Mouse (Mus musculus): ENCODE measurements at regions not wholly inside any gene's neighbourhood (a gene's known extent, or its start where the extent isn't known, plus 50 kb on each side); places are given as distances from the start of the nearest gene placed in this dataset.

DNA sequence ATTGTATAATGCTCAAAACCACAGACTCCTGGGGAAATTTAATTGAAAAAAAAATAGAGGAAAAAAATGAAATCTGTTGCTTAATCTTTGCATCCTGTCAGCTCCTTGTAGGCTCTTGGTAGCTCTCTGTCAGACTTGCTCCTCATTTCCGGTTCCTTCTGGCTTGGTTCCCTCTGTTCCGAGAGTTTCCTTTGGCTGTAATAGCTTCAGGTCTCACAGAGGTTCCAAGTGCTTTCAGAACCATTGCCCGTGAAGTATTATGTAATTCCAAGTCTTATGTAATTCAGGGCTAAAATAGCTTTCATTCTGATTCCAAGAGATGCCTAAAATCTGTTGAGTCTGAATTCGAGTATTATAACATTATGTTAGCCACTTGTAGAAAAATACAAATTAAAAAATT lies 117.3 kb downstream of the Spry2 start:
- peak; percentile 78 for DNase-seq

DNA sequence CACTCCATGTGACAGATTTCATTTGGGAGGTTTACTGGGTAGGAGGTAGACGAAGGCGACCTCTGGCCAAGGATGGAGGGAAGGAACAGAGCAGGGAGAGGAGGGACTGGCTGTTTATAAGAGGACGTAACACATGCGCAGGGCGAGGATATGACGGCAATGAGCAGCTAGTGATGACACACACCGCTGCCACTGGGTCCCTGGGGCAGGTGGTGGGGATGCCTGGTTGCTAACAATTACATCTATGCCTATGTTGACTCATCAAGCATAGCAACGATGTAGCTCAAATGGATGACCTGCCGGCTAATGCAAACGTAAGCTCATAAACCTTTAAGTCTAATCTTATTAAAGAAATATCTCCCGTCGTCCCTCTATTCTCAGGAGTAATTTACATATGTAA lies 122.9 kb downstream of the Spry2 start:
- no peak for DNase-seq

DNA sequence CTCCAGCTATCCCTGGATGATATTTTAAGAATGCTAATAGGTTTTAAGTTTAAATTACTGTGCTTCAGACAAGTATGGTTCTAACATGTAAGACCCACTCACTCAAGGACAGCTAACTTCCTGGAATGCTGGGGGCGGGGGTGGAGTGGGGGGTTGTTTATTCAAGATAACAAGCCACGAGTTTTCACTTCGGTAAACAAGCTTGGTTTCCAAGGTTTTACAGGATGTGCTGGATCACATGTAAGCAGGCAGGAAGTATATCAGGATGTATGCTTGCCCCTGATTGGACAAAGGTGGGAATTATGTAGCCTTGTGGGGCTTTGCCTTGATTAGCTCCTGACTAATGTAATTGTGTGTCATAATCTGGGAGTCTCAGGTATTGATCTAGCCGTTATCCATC lies 129.5 kb downstream of the Spry2 start:
- DNase-seq = no peak

DNA sequence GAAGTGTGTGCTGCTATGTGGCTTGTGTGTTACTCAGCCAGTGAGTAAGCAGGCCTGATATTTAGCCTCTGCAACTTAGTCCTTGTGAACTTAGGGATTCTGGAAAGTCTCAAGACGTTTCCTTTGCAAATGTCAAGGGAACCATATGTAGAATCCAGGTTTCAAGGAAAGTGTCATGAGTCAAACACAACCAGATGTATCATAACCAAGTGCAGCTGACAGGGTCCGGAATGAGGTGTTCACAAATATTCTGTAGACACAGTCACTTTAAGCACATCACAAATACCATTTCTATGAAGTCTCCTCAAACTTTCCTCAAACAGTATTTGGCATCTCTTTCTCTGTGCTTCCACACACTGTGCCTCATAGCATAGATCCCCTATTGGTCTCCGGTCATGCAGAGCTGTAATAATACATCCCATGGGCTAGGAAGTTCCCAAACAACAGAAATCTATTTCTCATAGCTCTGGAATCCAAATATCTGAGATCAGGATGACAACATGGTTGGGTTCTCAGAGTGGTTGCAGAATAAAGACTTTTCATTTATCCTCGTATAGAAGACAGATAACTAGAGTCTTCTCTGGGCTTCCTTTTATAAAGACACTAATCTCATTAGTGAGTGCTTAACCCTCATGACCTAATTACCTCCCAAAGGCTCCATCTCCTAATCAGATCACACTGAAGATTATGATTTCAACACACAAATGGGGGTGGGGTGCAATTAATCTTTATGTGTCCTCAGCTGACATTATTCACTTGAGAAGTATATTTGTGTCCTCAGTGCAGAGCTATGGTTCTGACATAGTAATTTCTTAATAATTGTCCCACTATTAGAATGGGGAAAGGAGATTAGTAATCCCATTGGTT lies 143.9 kb downstream of the Spry2 start:
- no peak for DNase-seq

DNA sequence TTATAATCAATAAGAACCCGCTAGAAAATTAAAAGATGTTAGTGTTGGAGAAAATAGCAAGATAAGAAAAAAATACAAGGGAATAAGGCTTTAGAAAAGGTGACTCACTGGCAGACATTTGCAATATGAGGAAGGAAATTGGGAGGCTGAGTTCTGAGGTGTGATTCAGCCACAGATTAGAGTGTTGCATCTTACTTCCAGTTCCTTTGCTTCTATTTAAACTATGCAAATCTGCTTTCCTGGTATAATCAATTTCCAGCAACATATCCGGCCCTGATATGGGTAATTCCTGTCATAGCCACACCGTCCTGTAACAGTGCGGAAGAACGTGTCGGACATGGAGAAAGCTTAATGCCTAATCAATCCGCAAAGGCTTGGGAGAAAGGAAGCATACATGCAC lies 144.9 kb downstream of the Spry2 start:
- DNase-seq = no peak

DNA sequence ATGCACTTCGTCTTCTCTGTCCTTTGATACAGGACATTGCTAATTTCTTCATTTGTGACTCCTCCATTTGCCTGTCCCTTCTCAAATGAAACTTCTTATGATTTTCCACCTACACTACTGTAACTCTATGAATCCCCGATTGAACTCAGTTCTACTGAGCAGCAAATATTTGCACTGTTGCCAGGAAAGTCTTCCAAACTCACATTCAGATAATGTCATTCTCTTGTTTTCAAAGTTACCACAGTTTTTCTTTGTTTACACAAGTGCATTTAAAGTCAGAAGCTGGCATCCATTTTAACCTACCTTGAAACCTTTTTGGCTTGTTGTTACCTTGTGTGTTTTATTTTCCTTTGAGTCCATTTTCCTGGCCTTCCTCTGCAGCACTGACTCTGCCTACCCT lies 152.0 kb downstream of the Spry2 start:
- DNase-seq = no peak

DNA sequence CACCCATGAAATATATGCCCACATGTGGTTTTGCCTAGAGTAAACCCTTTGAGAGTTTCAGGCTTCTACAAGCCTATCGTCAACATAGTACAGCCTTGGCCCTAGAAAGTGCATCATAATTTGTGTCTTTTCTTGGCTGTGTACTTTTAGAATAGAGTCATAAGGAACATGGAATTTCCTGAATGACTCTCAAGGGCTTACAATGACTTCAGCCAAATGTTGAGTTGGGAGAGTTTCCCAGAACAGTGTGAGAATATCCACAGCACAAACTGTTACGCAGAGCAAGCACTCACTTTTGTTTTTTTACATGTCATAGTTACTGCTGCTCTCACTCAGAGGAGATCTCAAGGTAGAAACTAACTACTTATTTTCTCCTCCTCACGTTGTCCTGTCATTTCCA lies 152.5 kb downstream of the Spry2 start:
- no peak for DNase-seq

DNA sequence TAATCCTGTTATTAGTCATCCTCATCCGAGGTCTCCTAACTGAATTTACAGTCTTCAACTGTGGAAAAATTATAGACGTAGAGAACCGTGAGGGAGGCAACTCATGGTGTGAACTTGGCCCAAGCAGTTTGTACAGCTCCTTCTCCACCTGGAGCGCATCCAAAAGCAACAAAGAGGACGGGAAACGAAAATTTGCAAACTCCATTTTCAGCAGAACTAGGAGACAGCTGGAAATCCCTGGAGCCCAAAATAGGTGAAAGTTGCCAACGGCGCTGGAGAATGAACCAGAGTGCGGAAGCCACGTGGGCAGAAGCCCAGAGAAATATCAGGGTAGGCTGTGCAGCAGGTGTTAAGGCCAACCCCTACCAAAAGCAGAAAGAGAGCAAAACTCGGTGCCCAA lies 155.7 kb downstream of the Spry2 start:
- peak; percentile 65 for DNase-seq

DNA sequence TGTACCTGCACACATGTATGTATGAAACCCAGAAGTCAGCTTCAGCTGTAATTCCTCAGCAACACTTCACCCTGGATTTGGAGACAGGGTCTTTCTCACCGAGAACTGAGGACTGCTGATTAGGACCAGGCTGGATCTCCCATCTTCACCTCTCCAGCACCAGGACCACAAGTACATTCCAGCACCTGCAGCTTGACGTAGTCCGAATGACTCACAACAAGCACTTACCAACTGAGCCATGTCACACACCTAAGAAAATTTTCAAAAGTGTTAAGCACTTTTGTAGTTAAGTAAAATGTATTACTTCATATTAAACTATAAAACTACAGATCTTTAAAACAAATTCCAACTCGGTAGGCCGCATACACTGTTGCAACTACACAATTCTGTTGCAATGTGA lies 158.1 kb downstream of the Spry2 start:
- DNase-seq = no peak

DNA sequence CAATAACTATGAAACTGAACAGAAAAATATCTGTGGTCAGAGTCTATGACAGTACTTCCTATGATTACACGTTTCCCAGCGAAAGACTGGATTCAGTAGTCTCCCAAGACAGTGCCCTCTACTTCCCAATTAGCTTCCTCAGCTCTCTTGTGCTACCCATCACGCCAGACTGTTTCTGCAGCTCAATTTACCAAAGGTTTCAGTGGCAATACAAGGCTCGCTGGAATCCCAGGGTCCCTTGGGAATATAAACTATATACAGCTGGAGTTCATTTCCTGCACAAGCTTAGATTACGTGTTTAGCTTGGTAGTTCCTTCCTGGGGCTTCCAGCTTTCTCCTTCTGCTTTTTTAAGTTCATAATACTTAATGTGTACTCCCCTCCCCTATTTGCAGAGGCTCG lies 160.3 kb downstream of the Spry2 start:
- DNase-seq = no peak

DNA sequence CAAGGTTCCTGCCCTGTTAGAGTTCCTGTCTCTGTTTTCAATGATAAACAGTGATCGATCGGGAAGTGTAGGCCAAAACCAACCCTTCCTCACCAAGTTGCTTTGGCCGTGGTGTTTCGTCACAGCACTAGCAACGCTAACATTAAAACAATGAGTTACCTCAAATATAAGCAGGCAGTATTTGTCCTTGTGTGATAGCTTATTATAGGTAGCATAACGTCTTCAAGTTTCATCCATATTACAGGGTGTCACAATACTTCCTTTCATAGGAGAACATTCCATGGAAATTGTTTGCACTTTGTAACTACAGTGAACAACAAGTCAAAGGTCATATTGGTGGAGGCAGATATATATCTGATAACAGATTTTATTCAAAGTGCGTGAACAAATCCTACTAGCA lies 162.3 kb downstream of the Spry2 start:
- DNase-seq = no peak

DNA sequence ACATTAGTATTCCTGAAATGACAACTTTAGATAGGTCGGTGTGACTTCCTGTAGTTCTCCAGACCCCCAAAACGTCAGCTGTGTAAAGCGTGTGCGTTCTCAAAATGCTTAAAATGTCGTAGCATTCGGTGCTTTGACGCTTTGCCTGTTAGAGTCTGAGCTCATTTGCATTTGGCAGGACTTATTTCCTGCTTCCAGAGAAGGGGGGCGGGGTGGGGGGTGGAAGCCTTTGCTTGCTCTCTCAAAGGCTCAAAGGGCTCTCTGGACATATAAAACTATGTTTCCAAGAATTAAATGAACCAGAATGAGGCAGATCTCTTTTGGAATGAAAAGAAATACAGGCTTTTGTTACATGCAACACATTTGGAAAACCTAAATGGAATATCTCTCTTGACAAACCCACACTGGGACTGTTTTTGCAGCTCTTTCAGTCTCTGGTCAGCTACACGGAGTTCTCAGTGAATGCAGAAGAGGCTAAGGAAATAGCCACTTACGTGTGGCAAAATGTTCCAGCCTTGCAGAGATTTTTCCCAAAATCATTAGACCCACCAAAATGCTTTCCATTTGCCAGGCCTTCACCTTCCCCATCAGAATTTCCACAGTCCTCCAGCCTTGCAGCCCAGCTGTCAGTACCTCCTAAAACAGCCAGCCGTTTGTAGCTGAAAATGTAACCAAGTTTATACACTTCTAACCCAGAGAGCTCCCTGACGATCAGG lies 163.4 kb downstream of the Spry2 start:
- DNase-seq = peak; percentile 54

DNA sequence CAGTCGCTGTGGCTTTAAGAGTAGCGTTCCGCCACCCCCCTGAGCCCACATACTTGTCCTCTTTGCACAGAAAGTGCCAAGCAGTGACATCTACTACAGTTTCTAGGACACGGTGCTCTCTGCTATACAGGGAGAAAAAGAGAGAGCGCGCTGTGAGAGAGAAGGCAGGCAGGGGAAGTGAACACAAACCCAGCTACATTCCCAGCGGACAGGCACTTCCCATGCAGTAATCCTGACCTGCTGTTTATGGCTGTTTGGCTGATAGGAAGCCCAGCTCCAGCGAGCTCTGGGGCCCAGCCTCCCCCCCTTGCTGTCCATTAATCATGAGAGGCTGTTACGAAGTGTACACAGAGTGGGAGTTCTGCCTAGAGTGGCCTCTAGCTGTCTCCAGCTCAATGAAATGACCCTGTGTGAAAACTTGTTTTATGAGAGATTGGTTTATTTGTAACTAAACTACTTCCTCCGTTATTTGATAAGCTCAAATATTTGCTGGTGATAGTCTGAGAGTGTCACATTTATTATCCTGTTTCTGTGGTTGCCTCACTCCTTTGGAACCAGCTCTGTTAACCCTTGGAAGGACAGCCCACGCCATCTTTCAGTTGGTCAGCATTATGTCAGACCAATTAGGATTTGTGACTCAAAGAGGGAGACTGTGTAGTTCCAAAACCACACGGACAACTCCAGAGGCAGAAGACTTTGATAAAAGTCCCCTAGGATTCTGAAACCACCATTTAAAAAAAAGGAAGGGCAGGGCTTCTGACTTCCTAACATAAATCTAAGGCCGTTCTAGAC lies 164.2 kb downstream of the Spry2 start:
- peak; percentile 90 for DNase-seq

DNA sequence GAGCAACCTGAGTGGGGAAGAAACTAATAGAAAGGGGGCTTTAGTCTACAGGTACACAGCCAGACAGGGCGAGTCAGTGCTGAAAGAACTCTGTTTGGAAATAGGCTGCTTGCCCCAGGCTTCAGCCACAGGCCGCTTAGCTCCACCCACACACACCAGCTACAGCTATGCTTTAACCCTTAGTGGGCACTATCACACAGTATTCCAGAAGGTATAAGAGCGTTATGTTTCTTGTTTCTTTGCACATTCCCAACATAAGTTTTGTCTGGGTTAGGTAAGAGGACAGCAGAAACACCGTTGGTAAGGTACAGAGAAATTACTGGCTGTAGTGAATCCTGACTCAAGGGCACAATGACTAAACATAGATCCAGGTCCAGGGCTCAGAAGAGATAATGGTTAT lies 165.8 kb downstream of the Spry2 start:
- DNase-seq = no peak

DNA sequence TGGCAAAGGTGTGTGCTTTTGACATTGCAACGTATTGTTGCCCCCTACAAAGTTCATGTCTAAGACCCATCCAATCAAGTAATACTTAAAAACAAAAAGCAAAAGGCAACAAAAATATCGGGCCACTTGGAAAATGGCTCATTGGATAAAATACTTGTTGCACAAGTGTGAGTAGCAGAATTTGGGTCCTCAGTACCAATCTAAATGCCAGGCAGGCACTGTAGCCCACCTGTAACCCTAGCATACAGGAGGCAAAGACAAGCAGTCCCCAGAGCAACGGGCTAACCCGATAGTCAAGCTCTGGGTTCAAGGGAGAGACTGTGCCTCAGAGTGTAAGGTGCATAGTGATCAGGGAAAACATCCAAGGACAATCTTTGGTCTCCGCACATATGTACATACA lies 167.8 kb downstream of the Spry2 start:
- DNase-seq = no peak

DNA sequence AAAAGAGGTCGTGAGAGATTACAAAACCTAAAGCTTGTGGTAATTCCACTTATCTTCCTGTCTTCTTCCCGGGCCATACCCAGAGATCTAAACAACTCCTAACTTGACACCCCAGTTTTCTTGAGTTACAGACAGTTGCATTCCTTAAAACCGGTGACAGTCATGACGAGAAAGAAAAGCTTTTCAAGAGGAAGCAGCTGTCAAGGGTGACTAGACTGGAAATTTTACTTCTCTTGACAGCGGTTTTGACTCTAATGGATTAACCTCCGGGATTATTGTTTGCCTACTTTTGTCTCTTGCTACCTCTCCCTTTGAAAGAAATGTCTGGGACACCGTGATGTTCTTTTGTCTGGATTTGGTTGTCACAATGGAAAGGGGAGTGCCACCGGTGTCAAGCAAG lies 170.9 kb downstream of the Spry2 start:
- no peak for DNase-seq

DNA sequence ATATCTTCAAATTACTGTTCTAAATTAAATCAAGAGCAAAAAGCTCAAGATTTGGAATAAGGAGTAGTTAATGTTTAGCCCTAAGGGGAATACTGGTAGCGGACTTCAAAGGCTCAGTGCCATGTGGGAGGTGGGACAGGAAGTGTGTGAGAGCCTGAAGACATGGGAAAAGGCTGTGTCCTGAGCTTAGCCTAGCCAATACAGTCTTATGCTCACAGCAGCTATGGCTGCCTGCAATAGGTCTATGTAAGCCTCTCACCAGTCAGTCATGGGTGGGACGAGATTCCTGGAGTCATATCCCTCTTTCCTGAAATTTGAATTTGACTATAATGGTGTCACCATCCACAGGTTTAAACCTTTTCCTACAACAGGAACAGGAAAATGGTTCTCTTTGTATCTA lies 173.7 kb downstream of the Spry2 start:
- DNase-seq = no peak

DNA sequence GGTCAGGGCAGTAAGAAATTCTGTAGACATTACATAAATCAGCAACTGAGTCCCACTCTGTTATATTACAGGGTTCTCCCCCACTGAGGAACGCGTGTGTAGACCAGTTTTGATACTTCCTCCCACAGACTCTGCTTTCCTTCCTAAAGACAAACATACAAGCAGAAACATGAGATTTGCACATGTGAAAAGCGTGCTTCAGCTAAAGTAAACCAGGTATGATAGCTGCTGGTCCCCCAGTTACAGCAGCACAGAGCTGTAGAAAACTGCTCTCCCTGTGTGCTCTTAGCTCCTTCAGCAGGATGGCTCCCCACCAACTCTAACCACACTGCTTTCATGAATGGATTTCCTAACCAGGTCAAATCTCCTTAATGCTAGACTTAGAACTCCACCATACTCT lies 175.0 kb downstream of the Spry2 start:
- no peak for DNase-seq

DNA sequence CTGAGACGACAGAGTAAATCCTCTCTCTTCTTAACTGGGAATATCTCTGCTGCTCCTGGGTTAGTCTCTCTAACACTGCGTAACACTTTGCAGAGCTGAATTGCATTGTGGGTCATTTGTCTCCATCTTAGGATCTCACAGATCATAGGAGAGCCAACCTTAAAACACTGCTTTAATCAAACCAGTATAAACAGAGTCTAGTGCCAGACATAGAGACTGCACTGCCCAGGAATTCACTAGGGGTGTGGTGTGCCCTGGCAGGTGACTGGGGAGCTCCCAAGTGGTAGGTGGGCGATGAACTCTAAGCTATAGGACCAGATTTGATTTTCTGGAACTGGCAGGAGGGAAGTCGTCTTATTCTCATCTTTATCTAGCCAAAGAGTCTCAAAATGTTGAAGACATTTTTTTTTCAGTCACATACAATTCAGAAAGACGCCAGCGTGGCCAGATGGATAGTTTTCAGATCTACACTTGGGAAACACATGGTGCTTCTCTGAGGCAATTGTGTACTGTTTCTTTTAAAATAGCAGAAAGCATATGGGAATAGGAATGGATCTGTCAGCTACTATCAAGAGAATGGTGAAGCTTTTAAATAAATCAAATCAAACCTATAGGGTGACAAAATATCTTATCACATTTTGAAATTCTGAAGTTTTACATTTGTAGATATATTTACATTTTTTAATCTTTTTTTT lies 175.7 kb downstream of the Spry2 start:
- DNase-seq = peak; percentile 64

DNA sequence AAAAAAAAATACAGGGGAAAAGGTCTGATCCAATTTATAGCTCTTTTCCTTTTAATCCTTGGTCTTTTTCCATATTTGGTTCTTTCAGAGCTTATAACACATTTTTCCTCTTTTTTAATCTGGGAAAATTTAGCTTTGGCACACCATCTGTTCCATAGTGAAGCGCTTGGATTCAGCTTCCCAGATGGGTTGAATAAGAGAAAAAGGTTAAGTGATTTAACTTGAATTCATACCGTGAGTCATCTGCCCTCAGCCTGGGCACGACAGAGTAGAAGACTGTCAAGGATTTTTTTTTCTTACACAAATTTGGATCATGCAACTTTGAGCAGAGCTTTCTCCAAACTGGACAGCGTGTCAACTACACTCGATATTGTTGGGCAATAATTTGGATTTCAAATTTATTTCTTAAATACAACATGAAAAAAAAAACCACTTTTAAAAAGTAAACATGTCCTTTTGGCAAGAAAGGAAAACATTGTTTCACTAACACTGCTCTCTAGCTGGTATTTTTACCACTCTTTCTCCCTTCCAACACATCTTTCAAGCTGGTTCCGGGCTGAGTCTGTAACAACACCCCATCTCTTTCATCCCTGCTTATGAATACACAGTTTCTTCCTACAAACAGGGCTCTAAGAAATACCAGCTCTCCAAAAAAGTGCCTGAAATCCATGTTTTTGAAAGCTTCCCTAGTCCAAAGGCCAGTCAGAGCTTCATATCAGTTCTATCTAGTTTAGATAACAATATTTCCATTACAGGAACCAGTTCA lies 177.8 kb downstream of the Spry2 start:
- peak; percentile 64 for DNase-seq

DNA sequence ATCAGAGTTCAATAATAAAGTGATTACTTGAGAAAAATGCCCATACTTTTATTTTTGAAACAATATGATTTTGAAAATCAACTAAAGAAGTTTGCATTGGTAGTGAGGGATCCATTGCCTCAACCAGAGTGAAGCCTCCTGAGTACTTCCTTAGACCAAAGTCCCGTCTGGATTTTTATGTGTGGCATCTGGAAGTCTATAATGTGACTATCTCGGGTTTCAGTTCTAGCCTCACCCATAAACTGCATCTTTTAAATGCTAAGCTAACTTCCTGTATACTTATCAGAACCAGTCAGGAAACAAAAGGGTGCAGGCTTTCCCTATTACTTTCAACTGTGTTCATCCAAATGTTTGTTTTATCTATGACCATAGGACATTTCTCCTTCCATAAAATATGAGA lies 178.8 kb downstream of the Spry2 start:
- DNase-seq = no peak

DNA sequence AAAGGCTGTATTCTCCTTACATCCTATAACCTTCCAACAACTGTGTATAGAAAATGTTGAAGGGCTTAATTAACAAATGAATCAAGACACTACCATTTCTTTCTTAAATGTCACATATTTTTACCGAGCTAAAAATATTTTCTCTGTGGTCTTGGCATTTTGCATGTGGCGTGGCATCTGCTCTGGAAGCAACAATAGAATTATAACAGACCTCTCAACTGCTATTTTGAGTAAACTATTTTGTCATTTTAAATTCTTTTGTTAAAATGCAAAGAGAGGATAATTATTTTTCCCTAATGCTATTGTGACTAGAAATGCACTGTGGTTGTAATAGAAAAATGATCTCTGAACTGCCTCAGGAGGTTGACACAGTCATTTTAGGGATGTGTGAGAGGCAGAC lies 187.9 kb downstream of the Spry2 start:
- DNase-seq = no peak

Data from right cerebral cortex, adult 18-20 months (tissue).